22 mouse cellular contexts compared by ENCODE assay signal in genomic region chr11:115441417-115441816, GRCm38 (mm10). TPM values are rescaled to one million over a fixed set of nuclear protein-coding genes. Genes with fewer than 3 reads are reported as not detected.
A peak's percentile ranks its signal among the peaks of the same experiment; 100 is the strongest.
DNase-seq lines count a peak whose midpoint lies in the region; ATAC-seq and TF ChIP-seq lines count a peak whose summit lies in the region.
"Had no signal": no experiment of that assay in that cellular context is flagged by ENCODE, and none has a peak within 500 bp of the region (broad histone marks: within the 10 kb centered on the region; RNA-seq: fewer than 3 reads in every experiment).

No protein-coding gene starts in this region.

- ATAC-seq in lung, postnatal 0 days = peak; percentile 46
- ATAC-seq in forebrain, embryonic 15.5 days (replicated peaks) = no peak
- ATAC-seq: CD4-positive, CD25-positive, alpha-beta regulatory T cell, adult 4 months; forebrain, embryonic 13.5 days; liver, embryonic 12.5 days had no signal

- H3K27me3 ChIP-seq in lung, postnatal 0 days (replicated peaks; ENCODE audit: insufficient read depth, low read length) = no peaks in the 10 kb centered on the region
- no peaks in the 10 kb centered on the region for H3K27me3 ChIP-seq in forebrain, embryonic 15.5 days
- H3K27me3 ChIP-seq: forebrain, embryonic 13.5 days had no signal

- H3K4me3 ChIP-seq in lung, postnatal 0 days (ENCODE audit: low read depth, low read length) = no peak overlapping the region
- H3K4me3 ChIP-seq in ES-E14 (ENCODE audit: insufficient read depth in 1 of 2, low read depth in 1 of 2, low read length in 2 of 2, poor library complexity in 1 of 2, severe bottlenecking in 1 of 2) = peak overlapping the region; percentile 9 to 30; a peak in 3 of 4 replicates
- H3K4me3 ChIP-seq in forebrain, embryonic 15.5 days = no peak overlapping the region
- H3K4me3 ChIP-seq: forebrain, embryonic 13.5 days; layer of hippocampus, adult 2 months; liver, embryonic 12.5 days had no signal

- no peak overlapping the region for H3K27ac ChIP-seq in lung, postnatal 0 days (ENCODE audit: low read length)
- no peak overlapping the region for H3K27ac ChIP-seq in ES-E14 (ENCODE audit: insufficient read depth, low read depth, low read length, poor library complexity, severe bottlenecking)
- no peak overlapping the region for H3K27ac ChIP-seq in forebrain, embryonic 15.5 days (replicated peaks)
- H3K27ac ChIP-seq: forebrain, embryonic 13.5 days; kidney, postnatal 0 days; layer of hippocampus, adult 2 months; liver, embryonic 12.5 days; macrophage had no signal

- no peak for DNase-seq in lung, postnatal 0 days (ENCODE audit: low spot score)
- no peak for DNase-seq in lung, postnatal 14 days
- DNase-seq in ES-E14 (ENCODE audit: low read depth, low spot score) = no peak
- peak; percentile 13 for DNase-seq in brain, embryonic 14.5 days (ENCODE audit: low read depth)
- DNase-seq in mesoderm, embryonic 11.5 days (ENCODE audit: low read depth, low spot score) = peak; percentile 35
- DNase-seq in kidney, adult 18-20 months = no peak
- DNase-seq in kidney, adult 11 months = no peak
- DNase-seq: cerebellum, adult 11 months; cerebellum, postnatal 25 days; heart, adult 18-20 months; heart, postnatal 10 days had no signal

- no peak overlapping the region for H3K9ac ChIP-seq in lung, postnatal 0 days (replicated peaks; ENCODE audit: low read depth)
- H3K9ac ChIP-seq in ES-E14 (ENCODE audit: insufficient read depth, low read depth, low read length, poor library complexity, severe bottlenecking) = no peak overlapping the region
- no peak overlapping the region for H3K9ac ChIP-seq in forebrain, embryonic 15.5 days (replicated peaks)
- H3K9ac ChIP-seq: forebrain, embryonic 13.5 days; liver, embryonic 12.5 days had no signal

- 48% methylated on average over 15 of the region's 15 CpGs for WGBS in lung, postnatal 0 days
- WGBS in forebrain, embryonic 15.5 days = 64% methylated on average over 15 of the region's 15 CpGs

- no peaks in the 10 kb centered on the region for H3K4me1 ChIP-seq in lung, postnatal 0 days (ENCODE audit: insufficient read depth, low read depth, low read length)
- H3K4me1 ChIP-seq in ES-E14 (ENCODE audit: control insufficient read depth in 2 of 2, insufficient read depth in 2 of 2, low read length in 2 of 2, poor library complexity in 1 of 2) = peaks cover 0 to under 1% of the 10 kb centered on the region in 2 experiments; a peak in 1 of 4 replicates
- peaks cover under 1% of the 10 kb centered on the region for H3K4me1 ChIP-seq in forebrain, embryonic 15.5 days

- H3K4me2 ChIP-seq in lung, postnatal 0 days (replicated peaks; ENCODE audit: low read depth, low read length) = no peak overlapping the region
- H3K4me2 ChIP-seq in forebrain, embryonic 15.5 days (replicated peaks) = no peak overlapping the region
- H3K4me2 ChIP-seq: forebrain, embryonic 13.5 days; liver, embryonic 12.5 days had no signal

- H3K36me3 ChIP-seq in lung, postnatal 0 days (ENCODE audit: insufficient read depth, low read length) = no peaks in the 10 kb centered on the region
- no peaks in the 10 kb centered on the region for H3K36me3 ChIP-seq in ES-E14 (ENCODE audit: control insufficient read depth, insufficient read depth, low read length, poor library complexity, severe bottlenecking)
- H3K36me3 ChIP-seq in forebrain, embryonic 15.5 days = no peaks in the 10 kb centered on the region
- H3K36me3 ChIP-seq: liver, embryonic 12.5 days had no signal

- TF ChIP-seq EP300 in lung, postnatal 0 days (IDR thresholded peaks at IDR 0.05) = no peak

- in situ Hi-C loops in ES-E14 (cut with MboI; ENCODE audit: low sequenced_read_pairs in 2 of 2, unreplicated experiment in 2 of 2) = no loop called here

- no peaks in the 10 kb centered on the region for H3K9me3 ChIP-seq in lung, postnatal 0 days (ENCODE audit: low read length)
- no peaks in the 10 kb centered on the region for H3K9me3 ChIP-seq in ES-E14 (ENCODE audit: control insufficient read depth, insufficient read depth, low read depth, low read length)
- H3K9me3 ChIP-seq in forebrain, embryonic 15.5 days = no peaks in the 10 kb centered on the region

- no peak for TF ChIP-seq POLR2A in brain, embryonic 14.5 days (IDR thresholded peaks at IDR 0.05; ENCODE audit: borderline replicate concordance, extremely low read depth, insufficient read depth, insufficient read length, poor library complexity, severe bottlenecking)

- no peak for TF ChIP-seq CTCF in lung, postnatal 0 days (IDR thresholded peaks at IDR 0.05)
- no peak for TF ChIP-seq CTCF in brain, embryonic 14.5 days (IDR thresholded peaks at IDR 0.05; ENCODE audit: borderline replicate concordance, extremely low read depth, insufficient read depth, insufficient read length)

TF ChIP-seq in ES-E14, 5 proteins besides CTCF, POLR2A, EP300 and RAD21:
- TF ChIP-seq CHD2 (IDR thresholded peaks at IDR 0.05; ENCODE audit: low read depth, low read length) (no peak), MAFK (IDR thresholded peaks at IDR 0.05; ENCODE audit: insufficient read depth, low read depth, low read length) (no peak), ZC3H11A (IDR thresholded peaks at IDR 0.05; ENCODE audit: borderline replicate concordance, low read depth, low read length) (no peak), ZNF384 (IDR thresholded peaks at IDR 0.05; ENCODE audit: low read depth, low read length) (no peak), HCFC1 (IDR thresholded peaks at IDR 0.05; ENCODE audit: borderline replicate concordance, insufficient read depth, low read length) (no peak)

RNA-seq across cellular contexts. Expression of gene Trim80, which starts 1.1 kb away (rescaled TPM):
- not detected in 2 replicates for polyA plus RNA-seq in lung, postnatal 0 days (2015; fragmentation: Nextera tagmentation; extraction: Ambion mirVana)
- 0.31 and 0.58 TPM in 2 replicates for total RNA-seq in ES-E14 (2012; rRNA removed)
- polyA plus RNA-seq in brain, embryonic 14.5 days (2012; rRNA removed) = 0.04 and 0.12 TPM in 2 replicates
- not detected in 2 replicates for polyA plus RNA-seq in forebrain, embryonic 15.5 days (2015; fragmentation: Nextera tagmentation; extraction: Ambion mirVana)
- total RNA-seq: heart, adult 18-20 months; heart, postnatal 10 days; layer of hippocampus, adult 2 months had no signal
- polyA plus RNA-seq: CD4-positive, CD25-positive, alpha-beta regulatory T cell, adult 4 months; forebrain, embryonic 13.5 days; macrophage; midbrain, postnatal 0 days; neural tube, embryonic 14.5 days had no signal

RNA-seq across cellular contexts. Expression of gene Slc16a5, which starts 20.9 kb away (rescaled TPM):
- 0.07 and 0.13 TPM in 2 replicates for polyA plus RNA-seq in lung, postnatal 0 days (2015; fragmentation: Nextera tagmentation; extraction: Ambion mirVana)
- 1.1 and 1.6 TPM in 2 replicates for total RNA-seq in ES-E14 (2012; rRNA removed)
- not detected in 2 replicates for polyA plus RNA-seq in brain, embryonic 14.5 days (2012; rRNA removed)
- 0.10 TPM in 1 of 2 replicates, not detected in the other for polyA plus RNA-seq in forebrain, embryonic 15.5 days (2015; fragmentation: Nextera tagmentation; extraction: Ambion mirVana)
- total RNA-seq: adrenal gland, adult 18-20 months; layer of hippocampus, adult 2 months; left cerebral cortex, adult 8-10 months; midbrain, postnatal 0 days had no signal
- polyA plus RNA-seq: forebrain, embryonic 13.5 days; macrophage had no signal

RNA-seq across cellular contexts. Expression of gene Kctd2, which starts 21.5 kb away (rescaled TPM):
- polyA plus RNA-seq in lung, postnatal 0 days (2015; fragmentation: Nextera tagmentation; extraction: Ambion mirVana) = 18.6 and 19.1 TPM in 2 replicates
- total RNA-seq in ES-E14 (2012; rRNA removed) = 14.0 and 19.5 TPM in 2 replicates
- polyA plus RNA-seq in brain, embryonic 14.5 days (2012; rRNA removed) = 45.9 and 46.8 TPM in 2 replicates
- polyA plus RNA-seq in forebrain, embryonic 15.5 days (2015; fragmentation: Nextera tagmentation; extraction: Ambion mirVana) = 23.6 and 26.3 TPM in 2 replicates

RNA-seq across cellular contexts. Expression of gene Atp5h, which starts 21.7 kb away (rescaled TPM):
- 669 and 721 TPM in 2 replicates for polyA plus RNA-seq in lung, postnatal 0 days (2015; fragmentation: Nextera tagmentation; extraction: Ambion mirVana)
- 275 and 342 TPM in 2 replicates for total RNA-seq in ES-E14 (2012; rRNA removed)
- polyA plus RNA-seq in brain, embryonic 14.5 days (2012; rRNA removed) = 399 and 402 TPM in 2 replicates
- polyA plus RNA-seq in forebrain, embryonic 15.5 days (2015; fragmentation: Nextera tagmentation; extraction: Ambion mirVana) = 722 and 770 TPM in 2 replicates

RNA-seq across cellular contexts. Expression of gene Armc7, which starts 34.0 kb away (rescaled TPM):
- polyA plus RNA-seq in lung, postnatal 0 days (2015; fragmentation: Nextera tagmentation; extraction: Ambion mirVana) = 6.4 and 9.0 TPM in 2 replicates
- total RNA-seq in ES-E14 (2012; rRNA removed) = 4.8 and 5.0 TPM in 2 replicates
- 12.4 and 15.1 TPM in 2 replicates for polyA plus RNA-seq in brain, embryonic 14.5 days (2012; rRNA removed)
- polyA plus RNA-seq in forebrain, embryonic 15.5 days (2015; fragmentation: Nextera tagmentation; extraction: Ambion mirVana) = 15.6 and 16.1 TPM in 2 replicates

Comparison
In these comparisons a context has a peak if more than half of its experiments do, and no peak if none do; other contexts are left out.
1. DNase-seq: peak in brain, embryonic 14.5 days (single experiment) and mesoderm, embryonic 11.5 days (single experiment); none in lung, postnatal 0 days (single experiment), lung, postnatal 14 days (single experiment), ES-E14 (single experiment), kidney, adult 18-20 months (single experiment) and kidney, adult 11 months (single experiment).
2. H3K4me3 ChIP-seq: peak in ES-E14 (2 of 2); none in lung, postnatal 0 days (single experiment) and forebrain, embryonic 15.5 days (single experiment).